Mouse (Mus musculus): ENCODE data around the gene Chst8. TPM values are rescaled to one million over a fixed set of nuclear protein-coding genes. Genes with fewer than 3 reads are reported as not detected.
A peak's percentile ranks its signal among the peaks of the same experiment; 100 is the strongest.

The Chst8 gene
- 13.5 and 15.9 TPM in 2 replicates for polyA plus RNA-seq (2016; fragmentation: Nextera tagmentation; extraction: Ambion mirVana)

- H3K27ac ChIP-seq = peak within 1 kb of the TSS; percentile 14; the same call in 1 of the 2 replicates
- H3K4me2 ChIP-seq = peak within 1 kb of the TSS; percentile 78
- peak within 1 kb of the TSS; percentile 51 for H3K4me3 ChIP-seq (replicated peaks)
- H3K4me1 ChIP-seq = peaks cover 42% of the 10 kb centered on the region
- H3K27me3 ChIP-seq = peaks cover 70% of the 10 kb centered on the region
- H3K9ac ChIP-seq = peak within 1 kb of the TSS; percentile 50
- ATAC-seq (ENCODE audit: low FRiP score) = peak; percentile 88
- no peaks in the 10 kb centered on the region for H3K36me3 ChIP-seq (replicated peaks)
- no peaks in the 10 kb centered on the region for H3K9me3 ChIP-seq
- WGBS = under 1% methylated on average over 62 of the region's 65 CpGs
These were observed at the start of gene Chst8 for GRCm38 (mm10) chr7:34812531-34813111. Gene Chst8, minus strand, starts transcription at chr7:34812711.

DNA sequence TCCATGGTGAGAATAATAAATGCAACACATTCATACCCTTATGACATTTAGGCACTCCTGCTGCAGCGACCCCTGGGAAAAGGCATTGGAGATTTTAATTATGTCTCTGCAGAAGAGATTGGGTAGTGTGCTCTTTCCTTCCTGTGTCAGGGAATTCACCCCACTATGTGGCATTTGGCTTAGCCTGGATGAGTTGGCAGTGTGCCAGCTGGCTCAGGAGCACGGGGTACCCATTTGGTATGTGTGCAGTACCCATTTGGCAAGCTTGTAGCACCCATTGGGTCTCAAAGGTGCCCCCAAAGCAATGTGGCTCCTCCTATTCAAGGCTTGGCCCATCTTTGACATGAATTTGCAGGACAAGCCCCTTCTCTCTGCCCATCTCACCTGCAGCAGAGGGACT, 45.8 kb upstream of the Chst8 start:
- no peaks in the 10 kb centered on the region for H3K9me3 ChIP-seq
- H3K4me3 ChIP-seq (replicated peaks) = no peak overlapping the region
- H3K4me1 ChIP-seq = peaks cover 5% of the 10 kb centered on the region; the same call in 1 of the 2 replicates
- peak overlapping the region; percentile 2; the same call in 1 of the 2 replicates for H3K27ac ChIP-seq
- WGBS = 64% methylated on average over 2 of the region's 2 CpGs
- H3K4me2 ChIP-seq = no peak overlapping the region
- ATAC-seq (ENCODE audit: low FRiP score) = no peak
- H3K27me3 ChIP-seq = no peaks in the 10 kb centered on the region
- no peaks in the 10 kb centered on the region for H3K36me3 ChIP-seq (replicated peaks)
- no peak overlapping the region for H3K9ac ChIP-seq

GRCm38 (mm10) chr7:34854781-34855352, 42.4 kb upstream of the Chst8 start:
- Histone ChIP-seq H3K4me2 (no peak overlapping the region), H3K27ac (no peak overlapping the region), H3K9me3 (no peaks in the 10 kb centered on the region), H3K27me3 (no peaks in the 10 kb centered on the region), H3K4me3 (replicated peaks) (no peak overlapping the region), H3K36me3 (replicated peaks) (no peaks in the 10 kb centered on the region), H3K9ac (no peak overlapping the region), H3K4me1 (peaks cover 5% of the 10 kb centered on the region; the same call in 1 of the 2 replicates)
- WGBS = 85% methylated on average over 6 of the region's 6 CpGs
- no peak for ATAC-seq (ENCODE audit: low FRiP score)

GRCm38 (mm10) chr7:34853393-34853792, 40.9 kb upstream of the Chst8 start:
- Histone ChIP-seq H3K4me2 (no peak overlapping the region), H3K27me3 (no peaks in the 10 kb centered on the region), H3K4me1 (peaks cover 4% of the 10 kb centered on the region), H3K4me3 (replicated peaks) (no peak overlapping the region), H3K36me3 (replicated peaks) (no peaks in the 10 kb centered on the region), H3K9me3 (no peaks in the 10 kb centered on the region), H3K9ac (no peak overlapping the region), H3K27ac (no peak overlapping the region)
- WGBS = 91% methylated on average over 3 of the region's 3 CpGs
- ATAC-seq (ENCODE audit: low FRiP score) = no peak

- no peak overlapping the region for H3K27ac ChIP-seq
- no peak overlapping the region for H3K4me2 ChIP-seq
- no peak for ATAC-seq (ENCODE audit: low FRiP score)
- H3K9me3 ChIP-seq = no peaks in the 10 kb centered on the region
- no peak overlapping the region for H3K4me3 ChIP-seq (replicated peaks)
- peaks cover 18% of the 10 kb centered on the region for H3K4me1 ChIP-seq
- no peaks in the 10 kb centered on the region for H3K27me3 ChIP-seq
- no peaks in the 10 kb centered on the region for H3K36me3 ChIP-seq (replicated peaks)
- 35% methylated on average over 10 of the region's 10 CpGs for WGBS
- H3K9ac ChIP-seq = no peak overlapping the region
These were observed 37.1 kb upstream of the Chst8 start for GRCm38 (mm10) chr7:34849660-34850059.

GRCm38 (mm10) chr7:34848811-34849210, 36.3 kb upstream of the Chst8 start:
- H3K4me3 ChIP-seq (replicated peaks) = no peak overlapping the region
- no peaks in the 10 kb centered on the region for H3K27me3 ChIP-seq
- no peaks in the 10 kb centered on the region for H3K9me3 ChIP-seq
- H3K4me2 ChIP-seq = no peak overlapping the region
- H3K4me1 ChIP-seq = peaks cover 18% of the 10 kb centered on the region
- no peaks in the 10 kb centered on the region for H3K36me3 ChIP-seq (replicated peaks)
- ATAC-seq (ENCODE audit: low FRiP score) = no peak
- WGBS = 92% methylated on average over 4 of the region's 4 CpGs
- no peak overlapping the region for H3K9ac ChIP-seq
- H3K27ac ChIP-seq = no peak overlapping the region

DNA sequence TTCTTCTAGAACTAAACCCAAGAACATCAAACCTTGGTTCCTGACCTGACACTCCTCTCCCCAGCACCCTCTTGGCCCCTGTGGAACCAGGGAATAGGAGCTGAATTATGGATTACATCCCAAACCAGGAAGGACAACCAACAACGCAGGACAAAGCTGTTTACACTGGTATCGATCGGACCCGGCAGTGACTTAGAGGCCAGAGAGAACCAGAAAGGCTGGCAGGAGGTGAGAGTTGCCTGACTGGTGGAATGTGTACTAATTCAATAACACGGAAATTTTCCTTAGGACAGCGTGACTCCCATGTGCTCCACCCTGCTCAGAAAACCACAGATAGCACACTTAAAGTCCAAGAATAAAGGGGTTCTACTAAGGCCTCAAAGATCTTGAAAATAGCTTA, 35.4 kb upstream of the Chst8 start:
- Histone ChIP-seq H3K4me3 (replicated peaks) (no peak overlapping the region), H3K4me2 (no peak overlapping the region), H3K36me3 (replicated peaks) (no peaks in the 10 kb centered on the region), H3K4me1 (peaks cover 18% of the 10 kb centered on the region), H3K27ac (no peak overlapping the region), H3K9ac (no peak overlapping the region), H3K27me3 (no peaks in the 10 kb centered on the region), H3K9me3 (no peaks in the 10 kb centered on the region)
- WGBS = 86% methylated on average over 6 of the region's 6 CpGs
- no peak for ATAC-seq (ENCODE audit: low FRiP score)

DNA sequence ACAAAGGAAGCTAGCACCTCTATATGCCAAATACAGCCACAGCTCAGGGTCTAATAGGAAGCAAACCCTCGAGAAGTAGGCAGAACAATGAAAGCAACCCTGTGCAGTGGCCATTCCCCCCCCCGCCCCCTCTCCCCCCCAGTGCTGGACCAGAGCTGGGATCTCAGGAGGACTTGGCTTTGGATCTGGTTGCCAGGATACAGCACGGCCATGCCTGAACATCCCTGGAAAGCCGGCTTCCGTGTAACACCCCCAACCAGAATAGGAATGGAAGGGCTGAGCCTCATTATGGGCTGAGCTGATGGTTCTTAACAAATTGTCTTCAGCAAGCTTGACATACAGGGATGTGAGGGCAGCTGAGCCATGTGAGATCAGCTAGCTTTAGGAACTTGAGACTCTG, 34.9 kb upstream of the Chst8 start:
- peak; percentile 91 for ATAC-seq (ENCODE audit: low FRiP score)
- Histone ChIP-seq H3K4me1 (peaks cover 18% of the 10 kb centered on the region), H3K4me2 (no peak overlapping the region), H3K36me3 (replicated peaks) (no peaks in the 10 kb centered on the region), H3K9me3 (no peaks in the 10 kb centered on the region), H3K9ac (no peak overlapping the region), H3K27ac (peak overlapping the region; percentile 70), H3K4me3 (replicated peaks) (no peak overlapping the region), H3K27me3 (no peaks in the 10 kb centered on the region)
- 50% methylated on average over 5 of the region's 5 CpGs for WGBS

DNA sequence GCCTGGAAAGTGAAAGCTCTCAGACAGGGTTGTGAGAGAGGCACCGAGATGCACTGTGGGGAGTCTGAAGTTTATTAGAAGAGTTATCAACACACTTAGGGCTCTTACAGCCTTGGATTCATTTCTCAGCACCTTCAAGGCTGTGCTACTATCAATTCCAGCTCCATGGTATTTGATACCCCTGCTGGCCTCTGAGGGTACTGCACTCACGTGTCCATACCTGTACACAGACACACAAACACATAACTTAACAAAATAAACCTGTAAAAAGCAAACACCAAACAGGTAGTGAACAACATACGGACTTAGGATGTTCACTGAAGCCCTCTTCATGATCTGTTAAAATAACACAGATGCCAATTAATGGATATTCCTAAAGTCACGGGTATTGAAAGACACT, 26.2 kb upstream of the Chst8 start:
- H3K9me3 ChIP-seq = no peaks in the 10 kb centered on the region
- H3K9ac ChIP-seq = no peak overlapping the region
- H3K27me3 ChIP-seq = no peaks in the 10 kb centered on the region
- no peak overlapping the region for H3K4me2 ChIP-seq
- no peaks in the 10 kb centered on the region for H3K4me1 ChIP-seq
- ATAC-seq (ENCODE audit: low FRiP score) = no peak
- no peak overlapping the region for H3K4me3 ChIP-seq (replicated peaks)
- 80% methylated on average over 4 of the region's 4 CpGs for WGBS
- no peaks in the 10 kb centered on the region for H3K36me3 ChIP-seq (replicated peaks)
- H3K27ac ChIP-seq = no peak overlapping the region

- no peaks in the 10 kb centered on the region for H3K27me3 ChIP-seq
- no peak overlapping the region for H3K27ac ChIP-seq
- no peak overlapping the region for H3K4me3 ChIP-seq (replicated peaks)
- no peaks in the 10 kb centered on the region for H3K9me3 ChIP-seq
- no peak overlapping the region for H3K9ac ChIP-seq
- H3K4me2 ChIP-seq = no peak overlapping the region
- no peak for ATAC-seq (ENCODE audit: low FRiP score)
- 87% methylated on average over 4 of the region's 4 CpGs for whole genome bisulfite sequencing
- H3K36me3 ChIP-seq (replicated peaks) = no peaks in the 10 kb centered on the region
- no peaks in the 10 kb centered on the region for H3K4me1 ChIP-seq
These were observed 25.7 kb upstream of the Chst8 start for GRCm38 (mm10) chr7:34838231-34838630.

GRCm38 (mm10) chr7:34826255-34826909, 13.9 kb upstream of the Chst8 start:
- Histone ChIP-seq H3K27ac (no peak overlapping the region), H3K27me3 (0 out of 2 replicates have a peak, but pooled peaks cover 6% of the 10 kb centered on the region), H3K4me3 (replicated peaks) (no peak overlapping the region), H3K4me2 (no peak overlapping the region), H3K4me1 (no peaks in the 10 kb centered on the region), H3K36me3 (replicated peaks) (no peaks in the 10 kb centered on the region), H3K9ac (no peak overlapping the region), H3K9me3 (no peaks in the 10 kb centered on the region)
- 40% methylated on average over 3 of the region's 3 CpGs for WGBS
- ATAC-seq (ENCODE audit: low FRiP score) = no peak

GRCm38 (mm10) chr7:34821587-34821986, 9.1 kb upstream of the Chst8 start:
- ATAC-seq (ENCODE audit: low FRiP score) = no peak
- WGBS = 84% methylated on average over 9 of the region's 9 CpGs

More at GRCm38 (mm10) chr7:34821587-34821986, 9.1 kb upstream of the Chst8 start:
- Histone ChIP-seq H3K9ac (no peak overlapping the region), H3K27me3 (0 out of 2 replicates have a peak, but pooled peaks cover 6% of the 10 kb centered on the region), H3K27ac (no peak overlapping the region), H3K9me3 (no peaks in the 10 kb centered on the region), H3K36me3 (replicated peaks) (no peaks in the 10 kb centered on the region), H3K4me1 (peaks cover 11% of the 10 kb centered on the region), H3K4me2 (no peak overlapping the region), H3K4me3 (replicated peaks) (no peak overlapping the region)
